Mouse (Mus musculus) olfactory bulb, adult 2 months (tissue): ENCODE results near the gene Fam181b. TPM values are rescaled to one million over a fixed set of nuclear protein-coding genes. Genes with fewer than 3 reads are reported as not detected.

Experiments
- H3K27ac ChIP-seq: fragments of 200-500 bp; 2 replicates; pipeline ENCODE4 v1.5.1; 2012; ENCODE audit warnings: low read depth, low read length; ENCODE audit not compliant: insufficient read depth
- H3K4me1 ChIP-seq: fragments of 200-500 bp; 2 replicates; pipeline ENCODE4 v1.6.1; 2012; ENCODE audit warnings: low read length; ENCODE audit not compliant: control insufficient read depth, insufficient read depth
- H3K4me3 ChIP-seq: fragments of 200-500 bp; 2 replicates; pipeline ENCODE4 v1.5.1; 2012; ENCODE audit warnings: mild to moderate bottlenecking, low read depth, low read length, moderate library complexity; ENCODE audit not compliant: insufficient read depth
- CTCF ChIP-seq: fragments of 200-500 bp; IDR thresholded peaks from 2 replicates; pipeline ENCODE4 v1.5.1; 2012; ENCODE audit warnings: low read depth, mild to moderate bottlenecking, low read length, moderate library complexity; ENCODE audit not compliant: insufficient read depth
- POLR2A ChIP-seq: fragments of 200-500 bp; IDR thresholded peaks from 2 replicates; pipeline ENCODE4 v1.6.1; 2012; ENCODE audit warnings: mild to moderate bottlenecking, low read depth, low read length, moderate library complexity; ENCODE audit not compliant: insufficient read depth
- WGBS: fragments of 180-500 bp; shearing (Covaris S2); methylation state at CpG from one replicate; pipeline ENCODE4 v1.1.7; 2018; 5-methylcytosine and 5-hydroxymethylcytosine counted together
- polyA plus RNA-seq: library from polyadenylated mRNA; stranded (reverse); fragments of >200 nt; gene quantifications from 2 replicates; pipeline ENCODE4 v1.2.4, GENCODE M21; 2012; ENCODE audit warnings: low replicate concordance; ENCODE audit not compliant: missing spikeins, insufficient read depth, insufficient read length

Gene Fam181b
- polyA plus RNA-seq, 1 experiment = not detected

DNA sequence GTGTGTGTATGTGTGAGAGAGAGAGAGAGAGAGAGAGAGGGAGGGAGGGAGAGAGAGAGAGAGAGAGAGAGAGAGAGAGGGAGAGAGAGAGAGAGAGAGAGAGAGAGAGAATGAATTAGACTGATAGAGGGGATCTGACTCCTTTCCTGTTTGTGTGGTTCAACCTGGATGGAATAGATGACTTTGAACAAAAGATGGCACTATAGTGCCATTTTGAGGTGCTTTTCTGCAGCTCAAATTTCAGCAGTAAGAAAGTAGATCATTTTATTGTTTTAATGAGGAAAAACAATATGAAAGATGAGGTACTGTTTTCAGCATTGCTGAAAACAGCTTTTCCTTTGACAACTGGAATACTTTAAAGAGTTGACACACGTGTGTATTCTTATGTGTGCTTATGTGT, 37.9 kb downstream of the Fam181b start:
- no peaks in the 10 kb centered on the region for H3K4me1 ChIP-seq
- WGBS = 60% methylated on average over 1 of the region's 1 CpGs

GRCm38 (mm10) chr7:93123936-93124335, 44.3 kb downstream of the Fam181b start:
- H3K4me3 ChIP-seq = no peak overlapping the region
- WGBS = 93% methylated on average over 1 of the region's 1 CpGs

More for the DNA sequence above, 37.9 kb downstream of the Fam181b start:
- Histone ChIP-seq H3K4me3 (no peak overlapping the region), H3K27ac (no peak overlapping the region)
- TF ChIP-seq CTCF = no peak
- no peak for TF ChIP-seq POLR2A

More at GRCm38 (mm10) chr7:93123936-93124335, 44.3 kb downstream of the Fam181b start:
- TF ChIP-seq POLR2A (no peak), CTCF (no peak)
- H3K27ac ChIP-seq = no peak overlapping the region
- H3K4me1 ChIP-seq = no peaks in the 10 kb centered on the region

Other genes starting within 250 kb of the Fam181b start
- gene Ddias, start 205.6 kb upstream of the Fam181b start, polyA plus RNA-seq = not detected in 2 replicates
- gene Prcp, start 205.4 kb upstream of the Fam181b start, polyA plus RNA-seq = not detected in 2 replicates